Mouse (Mus musculus): Measurements from ENCODE around the gene Eif5a.

DNA sequence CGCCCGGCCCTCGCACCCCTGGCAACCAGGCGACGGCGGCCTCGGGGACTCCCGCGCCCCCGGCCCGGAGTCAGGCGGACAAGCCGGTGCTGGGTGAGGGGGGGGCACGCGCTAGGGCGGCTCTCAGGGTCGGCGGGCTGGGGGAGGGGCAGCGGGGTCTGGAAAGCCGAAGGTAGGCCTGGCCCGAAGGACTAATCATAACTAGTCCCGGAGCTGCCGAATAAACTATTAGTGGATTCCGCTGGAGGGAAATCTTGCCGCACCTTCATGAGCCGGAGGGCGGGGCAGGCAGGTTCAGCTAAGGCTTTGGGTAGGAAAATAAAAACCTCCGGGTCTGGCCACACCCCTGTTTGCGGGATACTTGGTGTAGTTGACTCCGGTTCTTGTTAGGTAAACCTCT lies 14.4 kb upstream of the Eif5a start:
- TF ChIP-seq CTCF (IDR thresholded peaks at IDR 0.05; ENCODE audit: low read depth) (no peak), EP300 (IDR thresholded peaks at IDR 0.05; ENCODE audit: low read depth) (no peak)
